Mouse (Mus musculus) retina, adult 2 months (tissue): Measurements from ENCODE around the gene Rims3.

Source experiments
- DNase-seq: peaks from one replicate; pipeline ENCODE4 v3.0.0-alpha.2; 2012; ENCODE audit warnings: low read depth, low spot score

Gene Rims3

DNA sequence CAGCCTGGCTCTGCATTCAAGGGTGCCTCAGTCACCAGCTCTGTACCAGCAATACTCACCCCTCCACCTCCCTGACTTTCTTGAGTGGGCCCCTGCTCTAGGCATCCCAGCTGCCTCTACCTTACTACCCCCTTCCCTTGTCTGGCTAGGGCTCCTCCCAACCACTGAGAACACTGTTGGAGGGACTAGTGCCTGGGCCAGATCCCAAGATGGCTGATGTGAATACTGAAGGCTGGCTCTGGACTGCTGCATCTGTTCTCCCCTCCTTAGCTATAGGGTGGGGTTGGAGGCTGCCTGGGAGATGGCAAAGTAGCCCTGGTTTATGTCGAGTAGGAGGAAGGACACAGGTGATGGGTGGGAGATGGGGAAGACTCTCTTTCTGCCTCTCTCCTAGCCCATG is 37.9 kb downstream of the Rims3 start:
- no peak for DNase-seq

DNA sequence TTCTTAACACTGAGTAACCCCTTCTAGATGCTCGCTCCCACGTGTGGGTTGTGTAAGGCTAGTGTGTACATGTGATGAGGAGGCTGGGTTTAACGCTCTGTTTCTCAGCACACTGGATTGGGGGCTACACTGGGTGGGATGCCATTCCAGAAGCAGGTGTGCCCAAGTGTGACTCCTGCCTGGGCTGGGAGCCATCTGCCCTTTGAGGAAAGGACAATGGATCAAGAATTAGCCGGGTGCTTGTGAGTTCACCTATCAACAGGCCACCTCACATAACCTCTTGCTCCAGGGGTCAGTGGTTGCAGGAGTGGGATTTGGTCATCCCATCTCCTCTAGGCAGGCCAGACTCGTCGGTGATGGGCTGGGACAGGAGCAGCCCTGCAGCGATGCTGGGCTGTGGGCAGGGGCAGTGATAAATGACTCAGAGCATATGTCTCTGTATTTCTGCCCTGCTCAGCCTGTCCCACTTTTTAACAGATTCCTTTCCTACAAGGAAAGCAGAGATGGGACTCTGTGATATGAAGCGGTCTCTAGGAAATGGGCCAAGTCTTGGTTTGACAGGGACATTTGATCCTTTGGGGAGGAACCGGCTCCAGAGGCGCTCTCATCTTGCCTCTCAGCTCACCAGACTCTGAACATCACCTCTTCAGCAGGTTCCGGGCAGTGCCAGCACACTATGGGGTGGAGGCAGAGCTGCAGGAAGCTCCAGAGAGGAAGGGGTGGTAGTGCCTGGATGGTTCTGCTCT is 39.2 kb downstream of the Rims3 start:
- no peak for DNase-seq

DNA sequence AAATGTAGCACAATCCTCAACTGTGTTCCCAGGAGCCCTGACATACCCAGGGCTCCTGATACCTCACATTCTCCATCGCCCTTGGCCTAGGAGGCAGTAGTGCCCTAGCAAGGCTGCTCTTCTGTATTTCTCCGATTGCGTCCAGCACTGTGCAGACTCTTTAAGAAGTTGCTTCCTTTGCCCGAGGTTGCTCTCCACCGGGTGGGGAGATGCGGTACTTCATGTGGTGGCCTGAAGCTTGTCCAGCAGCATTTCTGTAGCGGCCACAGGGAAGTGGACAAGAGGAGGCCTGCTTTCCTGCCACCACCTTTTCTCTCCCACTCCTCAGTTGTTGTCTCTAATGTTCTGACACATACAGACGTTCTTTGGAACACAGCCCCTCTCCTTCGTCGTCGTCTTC is 40.0 kb downstream of the Rims3 start:
- DNase-seq = no peak

DNA sequence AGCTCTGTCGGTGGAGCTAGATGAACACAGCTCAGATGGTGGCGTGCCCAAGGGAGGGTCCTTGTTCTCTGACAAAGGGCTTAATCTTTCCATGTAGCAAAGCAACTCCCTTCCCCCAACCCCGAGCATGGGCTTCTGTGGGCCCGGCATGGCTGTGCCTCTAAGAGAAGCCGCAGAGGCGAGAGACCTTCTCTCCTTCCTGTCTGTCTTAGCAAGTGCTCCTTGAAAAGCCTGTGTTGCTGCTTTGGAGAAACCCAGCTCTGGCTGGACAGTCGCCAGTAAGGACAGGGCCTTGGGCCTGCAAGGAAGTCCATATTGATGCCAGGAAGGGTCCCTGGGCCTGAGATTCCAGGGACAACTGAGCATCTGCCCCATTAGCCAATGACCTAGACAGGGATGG is 40.6 kb downstream of the Rims3 start:
- DNase-seq = no peak

DNA sequence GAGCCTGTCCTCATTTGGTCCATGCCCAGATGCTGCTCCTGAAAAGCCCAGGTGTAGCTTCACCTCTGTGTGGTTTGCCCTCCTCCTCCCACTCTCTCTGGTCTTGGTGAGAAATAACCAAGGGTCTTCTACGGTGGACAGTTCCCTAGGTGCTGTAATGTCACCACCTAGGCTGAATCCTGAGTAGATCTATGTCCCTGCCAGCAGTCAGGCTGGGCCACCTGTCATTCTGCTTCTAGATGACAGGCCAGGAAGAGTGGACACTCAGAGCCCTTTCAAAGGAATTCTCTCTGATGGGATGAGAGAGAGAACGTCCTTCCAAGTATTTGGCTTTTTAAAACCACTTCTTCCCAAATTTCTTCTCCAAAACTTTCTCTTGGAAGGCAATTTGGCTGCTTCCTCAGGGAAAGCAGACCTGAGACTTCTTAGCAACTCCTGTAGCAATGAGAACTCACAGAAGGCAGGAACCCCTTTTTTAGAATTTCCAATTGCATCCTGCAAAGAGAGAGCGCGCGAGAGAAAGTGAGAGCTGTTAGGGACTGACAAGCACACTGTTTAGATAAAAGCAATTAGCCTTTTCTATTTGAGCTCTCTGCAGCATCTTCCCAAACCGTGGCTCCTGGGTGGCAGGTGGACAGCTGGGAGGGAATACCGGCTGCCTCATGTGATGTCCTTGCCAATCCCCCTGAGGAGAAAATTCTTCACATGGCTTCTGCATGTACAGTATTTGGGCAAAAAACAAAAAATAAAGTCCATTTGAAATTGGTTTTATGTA is 41.4 kb downstream of the Rims3 start:
- no peak for DNase-seq

DNA sequence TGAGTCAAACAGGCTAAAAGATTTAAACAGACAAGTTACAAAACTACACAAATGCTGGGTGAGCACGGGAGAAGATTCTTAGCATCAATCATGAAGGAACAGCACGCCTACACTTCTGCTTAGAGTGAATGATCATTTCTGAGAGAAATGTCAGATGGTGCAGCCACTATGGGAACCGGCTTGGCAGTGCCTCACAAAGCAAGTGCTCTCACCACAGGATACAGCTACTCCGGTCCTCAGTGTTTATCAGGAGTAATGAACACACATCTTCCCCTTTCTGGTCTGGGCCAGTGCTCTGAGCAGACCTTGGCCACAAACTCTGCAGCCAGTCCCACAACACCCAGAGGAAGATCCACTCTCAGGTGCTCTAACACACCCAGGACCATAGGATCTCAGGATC is 49.9 kb downstream of the Rims3 start:
- DNase-seq = no peak

DNA sequence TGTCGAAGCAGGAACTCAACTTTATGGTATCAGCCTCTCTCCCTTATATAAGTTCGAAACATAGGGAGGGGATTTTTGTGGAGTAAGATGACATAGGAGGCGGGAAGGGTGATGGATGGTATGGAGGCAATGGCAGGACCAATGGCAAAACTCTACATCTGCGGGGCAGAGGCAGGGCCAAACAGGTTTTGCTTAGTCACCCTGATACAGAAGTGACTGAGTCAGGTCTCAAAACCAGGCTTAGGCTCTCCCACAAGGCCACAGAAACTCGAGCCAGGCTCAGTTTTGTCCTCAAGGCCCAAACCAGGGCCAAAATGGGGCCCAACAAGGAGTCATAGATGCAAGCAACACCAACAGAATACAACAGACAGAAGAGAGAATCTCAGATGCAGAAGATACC is 51.0 kb downstream of the Rims3 start:
- no peak for DNase-seq

DNA sequence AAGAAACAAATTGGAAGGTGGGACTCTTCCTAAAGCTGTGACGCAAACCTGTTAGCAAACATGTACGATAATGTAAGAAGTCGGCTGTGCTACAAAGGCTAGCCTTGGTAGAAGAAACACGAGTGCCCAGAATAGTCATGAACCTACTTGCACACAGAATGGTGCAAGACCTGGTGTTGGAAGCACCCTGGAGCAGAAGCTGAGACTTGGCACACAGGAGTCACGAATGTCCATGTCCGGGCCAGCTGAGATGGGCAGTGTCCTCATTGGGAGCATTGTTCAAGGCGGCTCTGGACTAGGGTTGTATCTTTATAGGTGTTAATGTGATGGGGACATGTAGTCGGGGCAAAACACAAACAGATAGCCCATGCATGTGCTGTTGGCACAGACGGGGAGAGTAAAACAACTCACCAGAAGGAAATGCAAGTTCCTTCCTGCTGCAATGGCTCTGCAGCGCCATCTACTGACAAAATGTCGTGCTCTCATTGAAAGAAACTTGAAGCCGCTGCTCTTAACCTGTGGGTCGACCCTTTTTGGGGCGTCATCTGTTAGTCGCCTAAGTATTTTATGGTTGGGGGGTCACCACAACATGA is 55.0 kb downstream of the Rims3 start:
- peak; percentile 51 for DNase-seq

DNA sequence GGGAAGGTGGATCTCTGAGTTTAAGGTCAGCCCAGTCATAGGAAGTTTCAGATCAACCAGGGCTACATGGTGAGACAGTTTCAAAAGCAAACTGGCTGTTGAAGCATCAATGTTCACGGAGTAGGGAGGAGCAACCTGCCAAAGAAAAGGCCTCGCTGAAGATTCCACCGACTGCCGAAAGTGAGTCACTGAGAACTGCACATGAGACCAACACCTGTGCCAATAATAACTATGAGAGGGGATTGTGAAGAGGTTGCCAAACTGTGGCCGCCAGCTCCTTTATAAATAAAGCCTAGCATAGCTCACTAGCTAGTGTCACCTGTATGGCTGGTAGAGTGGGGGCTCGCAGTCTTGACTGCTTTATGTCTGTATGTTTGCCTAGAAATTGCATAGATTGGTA is 56.5 kb downstream of the Rims3 start:
- DNase-seq = no peak

DNA sequence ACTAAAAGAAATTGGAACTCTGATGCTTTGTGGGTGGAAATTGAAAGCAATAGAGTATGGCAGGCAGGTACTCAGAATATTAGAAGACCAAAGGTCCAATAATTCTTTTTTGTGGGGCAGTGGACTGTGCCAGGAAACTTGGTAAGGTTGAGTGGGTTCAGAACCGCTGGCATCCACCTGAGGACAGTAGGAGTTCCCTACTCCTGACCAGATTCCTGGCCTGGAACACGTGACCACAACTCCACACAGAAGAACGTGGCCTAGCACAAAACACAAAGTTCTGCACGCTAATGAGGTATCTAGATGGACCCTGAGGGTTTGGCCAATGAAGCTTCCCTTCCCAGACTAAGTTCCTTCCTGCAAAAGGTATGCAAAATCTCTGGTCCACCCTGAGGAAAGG is 58.2 kb downstream of the Rims3 start:
- DNase-seq = no peak

DNA sequence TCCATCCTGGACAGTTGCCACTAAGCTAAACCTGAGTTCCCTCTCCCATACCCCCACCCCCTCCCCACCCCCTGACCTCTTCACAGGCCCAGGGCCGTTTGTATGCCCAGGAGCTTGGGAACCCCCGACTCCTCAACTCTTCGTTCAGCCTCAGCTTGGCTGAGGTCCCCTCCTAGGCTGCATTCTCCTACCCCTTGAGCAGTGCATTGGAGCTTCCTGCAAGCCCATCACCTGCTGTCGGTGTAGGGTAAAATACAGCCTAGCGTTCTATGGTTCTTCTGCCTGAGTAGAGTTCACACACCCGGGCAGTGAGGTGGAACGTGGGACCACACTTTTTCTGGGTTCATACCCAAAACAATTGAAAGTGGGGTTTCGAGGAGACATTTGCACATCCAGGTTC is 58.8 kb downstream of the Rims3 start:
- no peak for DNase-seq

DNA sequence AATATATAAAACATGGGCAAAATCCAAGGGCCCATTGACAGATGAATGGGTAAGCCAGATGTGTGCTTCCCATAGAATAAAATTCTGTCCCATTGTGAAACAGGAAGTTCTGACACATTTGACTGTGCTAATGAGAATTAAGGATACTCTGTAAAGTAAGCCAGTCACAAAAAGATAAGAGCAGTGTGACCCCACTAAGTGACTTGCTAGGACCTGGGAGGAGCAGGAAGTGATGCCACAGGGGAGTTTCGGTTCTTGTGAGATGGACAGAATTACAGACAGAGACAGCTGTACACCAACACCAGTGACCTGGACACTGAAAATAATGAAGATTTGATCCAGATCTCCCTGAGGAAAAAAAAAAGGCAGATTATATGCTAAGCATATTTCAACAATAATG is 59.2 kb downstream of the Rims3 start:
- DNase-seq = no peak

DNA sequence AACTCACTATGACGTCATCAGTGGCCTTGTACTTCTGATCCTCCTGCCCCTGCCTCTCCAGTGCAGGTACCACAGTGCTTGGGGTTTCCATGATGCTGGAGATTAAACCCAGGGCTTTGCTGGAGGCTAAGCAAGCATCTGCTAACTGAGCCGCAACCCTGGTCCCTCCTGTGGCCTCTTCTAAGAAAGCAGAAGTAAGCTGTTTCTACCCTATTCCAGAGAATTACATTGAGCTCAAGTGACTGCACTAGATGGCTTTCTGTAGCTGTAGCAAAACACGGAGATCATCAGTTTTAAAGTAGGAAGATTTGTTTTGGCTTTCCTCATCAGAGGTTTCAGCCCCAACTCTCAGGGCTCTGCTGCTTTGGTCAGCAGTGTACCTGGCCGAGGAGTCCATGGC is 59.9 kb downstream of the Rims3 start:
- DNase-seq = no peak

DNA sequence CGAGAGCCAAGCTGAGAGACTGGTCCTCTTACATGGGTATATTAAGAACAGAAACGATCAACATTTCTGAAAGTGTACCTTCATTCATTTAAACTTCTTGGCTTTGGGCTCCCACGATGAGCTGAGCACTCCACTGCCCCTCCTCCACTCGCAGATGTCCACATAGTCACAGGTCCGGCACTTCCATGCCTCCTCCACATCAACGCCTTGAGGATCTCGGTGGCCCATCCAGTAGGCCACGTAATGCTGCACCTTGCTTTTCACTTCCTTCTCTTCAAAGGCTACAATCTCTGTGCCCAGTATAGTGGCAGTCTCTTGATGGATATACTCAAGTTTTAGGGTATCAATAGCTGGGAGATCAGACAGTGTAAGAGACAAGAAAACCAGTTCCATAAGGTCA is 66.8 kb downstream of the Rims3 start:
- no peak for DNase-seq

DNA sequence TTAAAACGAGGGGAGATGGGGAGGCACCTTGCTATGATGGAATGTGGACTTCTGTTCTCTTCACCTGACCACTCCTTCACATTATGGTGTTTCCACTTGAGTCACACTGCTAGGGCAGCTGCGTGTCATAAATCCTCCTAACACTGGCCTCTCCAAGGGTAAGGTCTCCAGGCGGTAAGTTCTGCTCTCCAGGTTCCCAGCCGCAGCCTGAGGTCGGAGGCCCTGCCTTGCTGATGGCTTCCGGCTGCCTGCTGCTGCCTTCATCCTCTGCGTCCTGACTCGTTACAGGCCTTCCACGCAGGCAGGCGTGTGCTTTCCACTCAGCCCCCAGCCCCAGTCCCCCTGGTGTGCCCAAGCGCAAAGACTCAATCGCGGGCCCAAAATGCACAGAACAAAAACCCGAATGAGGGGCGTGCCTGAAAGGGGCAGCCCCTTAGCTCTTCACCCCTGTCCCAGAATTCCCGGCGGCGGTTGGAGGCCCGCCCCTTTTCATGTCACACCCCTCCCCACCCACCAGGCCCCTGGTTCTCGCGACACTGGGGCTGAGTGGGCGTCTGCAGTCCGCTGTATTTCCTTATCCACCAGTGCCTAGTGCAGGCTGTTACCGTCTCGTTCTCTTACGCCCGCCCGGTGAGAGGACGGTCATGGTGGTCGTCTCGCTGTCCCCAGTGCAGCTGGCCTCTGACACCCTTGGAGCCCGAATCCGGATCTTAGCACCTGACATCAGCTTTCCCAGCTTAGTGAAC is 70.1 kb downstream of the Rims3 start, which contains the start of gene Exo5:
Gene Exo5 (minus strand): TSS at position 464 of the 746 bp plus-strand sequence.
- DNase-seq = peak; percentile 58

DNA sequence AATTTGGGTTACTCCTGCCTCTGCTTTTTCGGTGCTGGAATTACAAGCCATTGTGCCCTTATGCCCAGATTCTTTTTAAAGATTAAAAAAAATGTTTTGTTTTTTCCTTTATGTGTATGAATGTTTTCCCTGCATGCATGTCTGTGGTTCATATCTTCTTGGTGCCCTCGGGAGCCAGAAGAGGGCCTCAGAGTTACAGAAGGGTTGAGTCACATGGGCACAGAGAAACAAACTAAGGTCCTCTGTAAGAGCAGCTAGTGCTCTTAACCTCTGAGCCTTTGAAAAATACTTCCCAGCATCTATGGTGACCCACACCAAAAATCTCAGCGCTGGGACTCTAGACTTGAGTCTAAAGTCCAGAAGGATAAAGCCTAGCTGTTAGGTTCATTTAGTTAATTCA is 70.8 kb downstream of the Rims3 start:
- no peak for DNase-seq

DNA sequence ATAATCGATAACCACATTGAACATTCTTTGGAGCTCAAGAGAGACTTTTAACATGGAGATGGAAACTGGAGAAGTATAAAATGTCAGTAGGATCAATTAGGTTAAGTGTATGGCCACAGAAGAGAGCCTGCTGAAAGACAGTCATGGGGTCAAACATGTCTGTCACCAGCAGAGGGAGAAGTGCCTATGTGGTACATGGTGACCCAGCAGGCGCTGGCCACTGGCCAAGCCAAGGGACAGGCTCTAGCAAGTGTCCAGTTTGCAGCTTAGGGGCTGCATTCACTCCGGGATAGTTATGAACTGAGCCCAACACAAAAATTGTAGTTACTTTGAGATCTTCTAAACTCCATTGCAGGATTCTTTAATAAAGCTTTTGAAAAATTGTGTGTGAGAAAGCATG is 74.1 kb downstream of the Rims3 start:
- DNase-seq = no peak

DNA sequence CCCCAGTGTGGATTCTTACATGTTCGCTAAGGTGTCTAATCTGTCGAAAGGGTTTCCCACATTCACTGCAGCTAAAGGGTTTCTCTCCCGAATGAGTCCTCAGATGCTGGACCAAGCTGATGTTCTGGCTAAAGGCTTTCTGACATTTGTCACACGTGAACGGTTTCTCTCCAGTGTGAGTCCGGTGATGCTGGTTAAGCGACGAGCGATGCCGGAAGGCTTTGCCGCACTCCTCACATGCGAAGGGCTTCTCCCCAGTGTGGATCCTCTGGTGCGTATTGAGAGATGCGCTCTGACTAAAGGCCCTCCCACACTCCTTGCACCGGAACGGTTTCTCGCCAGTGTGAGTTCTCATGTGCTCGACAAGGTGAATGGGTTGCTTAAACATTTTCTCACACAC is 76.1 kb downstream of the Rims3 start:
- DNase-seq = no peak

DNA sequence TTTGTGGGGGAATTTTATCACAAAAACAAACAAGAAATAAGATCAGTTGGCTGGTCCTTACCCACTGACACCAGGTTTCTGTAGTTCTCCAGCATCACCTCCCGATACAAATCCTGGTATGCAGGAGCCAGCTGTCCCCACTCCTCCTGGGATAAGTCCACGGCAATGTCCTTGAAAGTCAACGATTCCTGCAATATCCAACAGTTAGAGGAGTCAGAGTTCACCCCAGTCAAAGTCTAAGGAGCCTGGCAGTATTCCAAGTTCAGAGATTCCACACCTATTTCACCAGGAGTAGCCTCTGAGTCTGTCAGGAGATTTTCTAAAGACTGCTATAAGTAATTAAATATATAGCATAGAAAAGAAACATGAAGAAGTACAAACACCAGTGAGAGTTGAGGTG is 80.4 kb downstream of the Rims3 start:
- no peak for DNase-seq
